Mouse (Mus musculus): ENCODE data around the gene Sec14l3.

GRCm38 (mm10) chr11:4113970-4114369, 49.3 kb downstream of the Sec14l3 start:
- TF ChIP-seq CTCF (IDR thresholded peaks at IDR 0.05; ENCODE audit: extremely low read depth, insufficient read length, insufficient replicate concordance, low read depth, low read length) (no peak), POLR2A (IDR thresholded peaks at IDR 0.05; ENCODE audit: low read depth, low read length) (no peak)

Measured in small intestine, adult 2 months (tissue).